ENCODE assay signal across 8 mouse cellular contexts in the genomic region with DNA sequence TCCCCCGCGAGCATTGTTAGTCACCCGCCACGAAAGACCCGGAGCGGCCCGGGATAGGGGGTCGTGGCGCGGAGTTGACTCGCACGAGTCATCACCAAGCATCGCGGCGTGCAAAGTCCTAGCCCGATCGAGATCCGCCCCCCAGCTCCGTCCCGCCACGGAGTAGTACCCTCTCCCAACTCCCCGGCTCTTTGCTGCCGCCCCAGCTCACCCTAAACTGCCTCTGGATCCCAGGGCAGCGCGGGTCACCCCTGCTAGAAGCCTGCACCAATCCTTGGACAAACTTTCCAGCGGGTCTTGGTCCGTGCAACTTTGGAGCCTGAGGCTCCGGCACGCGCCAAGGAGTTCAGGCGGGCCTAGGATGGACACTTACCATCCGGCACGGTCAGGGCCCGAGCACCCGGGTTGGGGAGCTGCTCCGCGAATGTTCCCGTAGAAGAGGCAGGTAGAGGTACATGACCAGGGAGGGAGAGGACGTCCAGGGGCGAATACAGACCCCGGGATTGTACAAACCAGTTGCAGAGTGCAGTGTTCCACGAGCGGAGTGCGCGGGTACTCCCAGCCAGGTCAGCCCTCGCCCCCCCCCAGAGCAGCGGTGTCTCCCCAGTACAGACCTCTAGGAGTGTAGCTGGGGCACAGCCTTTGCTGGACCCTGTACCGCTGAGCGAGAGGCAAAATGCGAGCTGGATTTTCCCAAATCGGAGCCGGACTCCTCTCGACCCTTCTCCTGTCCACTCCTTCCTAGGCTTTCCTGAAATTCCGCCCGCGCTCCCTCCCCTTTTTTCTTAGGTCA. TPM values are rescaled to one million over a fixed set of nuclear protein-coding genes. Genes with fewer than 3 reads are reported as not detected.
DNase-seq lines count a peak whose midpoint lies in the region; ATAC-seq lines count a peak whose summit lies in the region.

No protein-coding gene starts in this region.

- peak overlapping the region; percentile 77 for H3K9ac ChIP-seq in heart, embryonic 14.5 days (ENCODE audit: low read length)
- H3K9ac ChIP-seq in kidney, embryonic 16.5 days (replicated peaks; ENCODE audit: low read length): peak overlapping the region; percentile 78

- H3K9me3 ChIP-seq in embryonic facial prominence, embryonic 10.5 days: no peaks in the 10 kb centered on the region
- no peaks in the 10 kb centered on the region for H3K9me3 ChIP-seq in heart, embryonic 14.5 days (ENCODE audit: control insufficient read depth, low read length)
- no peaks in the 10 kb centered on the region for H3K9me3 ChIP-seq in kidney, embryonic 16.5 days (ENCODE audit: low read length)

- no peaks in the 10 kb centered on the region for H3K36me3 ChIP-seq in embryonic facial prominence, embryonic 10.5 days (replicated peaks)
- H3K36me3 ChIP-seq in heart, embryonic 14.5 days (ENCODE audit: control insufficient read depth, insufficient read depth, low read length): no peaks in the 10 kb centered on the region
- H3K36me3 ChIP-seq in kidney, embryonic 16.5 days (ENCODE audit: insufficient read depth, low read length): no peaks in the 10 kb centered on the region

- H3K27me3 ChIP-seq in embryonic facial prominence, embryonic 10.5 days (replicated peaks; ENCODE audit: low read depth, poor library complexity, severe bottlenecking): peaks cover 14% of the 10 kb centered on the region; the same call in 1 of the 2 replicates
- no peaks in the 10 kb centered on the region for H3K27me3 ChIP-seq in heart, embryonic 14.5 days (ENCODE audit: control insufficient read depth, insufficient read depth, low read length)
- no peaks in the 10 kb centered on the region for H3K27me3 ChIP-seq in kidney, embryonic 16.5 days (ENCODE audit: insufficient read depth, low read length)

- H3K27ac ChIP-seq in embryonic facial prominence, embryonic 10.5 days (replicated peaks): peak overlapping the region; percentile 89
- H3K27ac ChIP-seq in heart, embryonic 14.5 days (replicated peaks in 1 of 2; ENCODE audit: control insufficient read depth in 1 of 2, insufficient read depth in 1 of 2, low read depth in 2 of 2, low read length in 2 of 2): peak overlapping the region; percentile 30 to 38
- peak overlapping the region; percentile 58; the same call in 1 of the 2 replicates for H3K27ac ChIP-seq in kidney, embryonic 16.5 days (ENCODE audit: low read length)

- intact Hi-C loops in left cerebral cortex, postnatal 14 days (cut with DNase I): no loop called here

- H3K4me2 ChIP-seq in heart, embryonic 14.5 days (ENCODE audit: low read length): peak overlapping the region; percentile 95
- H3K4me2 ChIP-seq in kidney, embryonic 16.5 days (replicated peaks; ENCODE audit: low read depth, low read length): peak overlapping the region; percentile 98

- peak overlapping the region; percentile 80 for H3K4me3 ChIP-seq in embryonic facial prominence, embryonic 10.5 days
- peak overlapping the region; percentile 59 to 88 for H3K4me3 ChIP-seq in heart, embryonic 14.5 days (ENCODE audit: control insufficient read depth in 1 of 2, insufficient read depth in 1 of 2, low read depth in 1 of 2, low read length in 2 of 2)
- peak overlapping the region; percentile 78 for H3K4me3 ChIP-seq in kidney, embryonic 16.5 days (ENCODE audit: low read length)

- under 1% methylated on average over 56 of the region's 56 CpGs for WGBS in embryonic facial prominence, embryonic 10.5 days
- WGBS in heart, embryonic 14.5 days: under 1% methylated on average over 56 of the region's 56 CpGs
- under 1% methylated on average over 56 of the region's 56 CpGs for WGBS in kidney, embryonic 16.5 days

- peaks cover 24% of the 10 kb centered on the region for H3K4me1 ChIP-seq in embryonic facial prominence, embryonic 10.5 days
- peaks cover 2 to 5% of the 10 kb centered on the region in 2 experiments; a peak in 2 of 4 replicates for H3K4me1 ChIP-seq in heart, embryonic 14.5 days (ENCODE audit: control insufficient read depth in 2 of 2, insufficient read depth in 2 of 2, low read length in 2 of 2)
- peaks cover 8% of the 10 kb centered on the region; the same call in 1 of the 2 replicates for H3K4me1 ChIP-seq in kidney, embryonic 16.5 days (ENCODE audit: insufficient read depth, low read length)

- ATAC-seq in heart, embryonic 14.5 days (ENCODE audit: insufficient number of reproducible peaks, insufficient read depth, low FRiP score, low read depth): peak; percentile 84
- peak; percentile 94 for ATAC-seq in kidney, embryonic 16.5 days (ENCODE audit: low FRiP score, low TSS enrichment)
- ATAC-seq in megakaryocyte, adult 5-6 weeks (ENCODE audit: poor library complexity, severe bottlenecking): peak; percentile 41

- peak; percentile 19 for DNase-seq in CD4-positive, CD25-positive, alpha-beta regulatory T cell, adult 2 months (ENCODE audit: low read depth, low spot score)
- peak; percentile 58 for DNase-seq in adrenal gland, adult 2 months
- DNase-seq in embryonic facial prominence, embryonic 10.5 days (ENCODE audit: low spot score): peak; percentile 91
- DNase-seq in spleen, postnatal 10 days (ENCODE audit: low spot score in 2 of 2): peak; percentile 12 to 22
- DNase-seq in left cerebral cortex, postnatal 14 days (ENCODE audit: low spot score in 2 of 2): no peak

RNA-seq across cellular contexts. Expression of a gene that starts 21.8 kb away (rescaled TPM):
- 1 to 10 TPM; 2.7 to 3.0 TPM for total RNA-seq in adrenal gland, adult 2 months (2021)
- 0.44 and 0.52 TPM in 2 replicates for polyA plus RNA-seq in adrenal gland, adult 2 months (2012; rRNA removed)
- polyA plus RNA-seq in embryonic facial prominence, embryonic 10.5 days (2016; fragmentation: Nextera tagmentation; extraction: Ambion mirVana): 28.9 and 34.5 TPM in 2 replicates
- polyA plus RNA-seq in heart, embryonic 14.5 days (2014; fragmentation: Nextera tagmentation; extraction: Ambion mirVana): 32.0 and 35.0 TPM in 2 replicates
- polyA plus RNA-seq in kidney, embryonic 16.5 days (2015; fragmentation: Nextera tagmentation; extraction: Ambion mirVana): 23.4 and 28.4 TPM in 2 replicates
- total RNA-seq in megakaryocyte, adult 5-6 weeks (2015): 5.0 and 6.1 TPM in 2 replicates
- 0.95 and 1.7 TPM in 2 replicates for total RNA-seq in megakaryocyte, adult 5-6 weeks (2017)
- 10 to 100 TPM; 42.6 to 49.5 TPM for total RNA-seq in left cerebral cortex, postnatal 14 days (2021)

RNA-seq across cellular contexts. Expression of a gene that starts 33.4 kb away (rescaled TPM):
- 10 to 100 TPM; 42.9 to 44.6 TPM for total RNA-seq in adrenal gland, adult 2 months (2021)
- polyA plus RNA-seq in adrenal gland, adult 2 months (2012; rRNA removed): 46.5 and 46.8 TPM in 2 replicates
- polyA plus RNA-seq in embryonic facial prominence, embryonic 10.5 days (2016; fragmentation: Nextera tagmentation; extraction: Ambion mirVana): 8.1 and 9.4 TPM in 2 replicates
- polyA plus RNA-seq in heart, embryonic 14.5 days (2014; fragmentation: Nextera tagmentation; extraction: Ambion mirVana): 14.8 and 14.9 TPM in 2 replicates
- polyA plus RNA-seq in kidney, embryonic 16.5 days (2015; fragmentation: Nextera tagmentation; extraction: Ambion mirVana): 19.0 and 19.4 TPM in 2 replicates
- 21.9 and 23.4 TPM in 2 replicates for total RNA-seq in megakaryocyte, adult 5-6 weeks (2015)
- 20.9 and 21.0 TPM in 2 replicates for total RNA-seq in megakaryocyte, adult 5-6 weeks (2017)
- total RNA-seq in left cerebral cortex, postnatal 14 days (2021): 10 to 100 TPM; 41.0 to 42.8 TPM

RNA-seq across cellular contexts. Expression of a gene that starts 59.8 kb away (rescaled TPM):
- 1 to 10 TPM in 1 of 2 experiments, under 1 TPM in 1; 0.83 to 1.2 TPM for total RNA-seq in adrenal gland, adult 2 months (2021)
- polyA plus RNA-seq in adrenal gland, adult 2 months (2012; rRNA removed): 0.48 and 0.61 TPM in 2 replicates
- polyA plus RNA-seq in embryonic facial prominence, embryonic 10.5 days (2016; fragmentation: Nextera tagmentation; extraction: Ambion mirVana): 37.1 and 39.1 TPM in 2 replicates
- polyA plus RNA-seq in heart, embryonic 14.5 days (2014; fragmentation: Nextera tagmentation; extraction: Ambion mirVana): 13.3 and 13.7 TPM in 2 replicates
- 16.6 and 19.7 TPM in 2 replicates for polyA plus RNA-seq in kidney, embryonic 16.5 days (2015; fragmentation: Nextera tagmentation; extraction: Ambion mirVana)
- total RNA-seq in megakaryocyte, adult 5-6 weeks (2015): 108 and 109 TPM in 2 replicates
- 113 and 121 TPM in 2 replicates for total RNA-seq in megakaryocyte, adult 5-6 weeks (2017)
- 1 to 10 TPM; 1.4 TPM for total RNA-seq in left cerebral cortex, postnatal 14 days (2021)

Comparison
In these comparisons a context has a peak if more than half of its experiments do, and no peak if none do; other contexts are left out.
1. DNase-seq: peak in CD4-positive, CD25-positive, alpha-beta regulatory T cell, adult 2 months (single experiment), adrenal gland, adult 2 months (single experiment), embryonic facial prominence, embryonic 10.5 days (single experiment) and spleen, postnatal 10 days (2 of 2); none in left cerebral cortex, postnatal 14 days (0 of 2).
2. H3K27ac ChIP-seq: peak in every context shown above with its lines; median percentile 89 in embryonic facial prominence, embryonic 10.5 days; 58 in kidney, embryonic 16.5 days; 34 in heart, embryonic 14.5 days.
3. ATAC-seq: peak in every context shown above with its lines; median percentile 94 in kidney, embryonic 16.5 days; 84 in heart, embryonic 14.5 days; 41 in megakaryocyte, adult 5-6 weeks.
4. RNA of a gene that starts 21.8 kb away (polyA plus RNA-seq): 28.9 to 34.5 TPM in embryonic facial prominence, embryonic 10.5 days, 32.0 to 35.0 TPM in heart, embryonic 14.5 days and 23.4 to 28.4 TPM in kidney, embryonic 16.5 days; 0.44 to 0.52 TPM in adrenal gland, adult 2 months; every median in the first group is over 10 times any median in the second.
5. Peak in every context shown above with its lines, with median percentiles within 50 percentile points of each other: H3K4me3 ChIP-seq.